Mouse (Mus musculus) liver, embryonic 14.5 days (tissue): ENCODE results near the gene Ttc29. TPM values are rescaled to one million over a fixed set of nuclear protein-coding genes. Genes with fewer than 3 reads are reported as not detected.

Source experiments
- ATAC-seq: fragments of 200-750 bp; cut with Nextera tagmentation; 2 replicates; pipeline ENCODE4 v1.8.0; 2017; ENCODE audit warnings: moderate number of reproducible peaks, mild to moderate bottlenecking, moderate library complexity; ENCODE audit not compliant: insufficient read depth
- DNase-seq, 3 experiments: peaks; one replicate each; pipeline ENCODE4 v3.0.0-alpha.2; 2012 to 2013; ENCODE audit warnings: low read depth in 3 of 3, low spot score in 3 of 3
- H3K27ac ChIP-seq: fragments of 300-500 bp; sonication (generic); 2 replicates; pipeline ENCODE4 v1.5.1; 2014; ENCODE audit warnings: moderate library complexity, mild to moderate bottlenecking, control low read depth, inconsistent platforms
- H3K27me3 ChIP-seq: fragments of 300-500 bp; sonication (generic); 2 replicates; pipeline ENCODE4 v1.6.1; 2014; ENCODE audit warnings: mild to moderate bottlenecking, low read length, moderate library complexity; ENCODE audit not compliant: control insufficient read depth, insufficient read depth
- H3K36me3 ChIP-seq: fragments of 300-500 bp; sonication (generic); replicated peaks from 2 replicates; pipeline ENCODE4 v1.6.1; 2014; ENCODE audit warnings: low read depth; ENCODE audit not compliant: control insufficient read depth, insufficient read depth
- H3K4me1 ChIP-seq, 2 experiments: fragments of 200-500 bp in 1 of 2; fragments of 300-500 bp in 1 of 2; sonication (generic) in 1 of 2; replicated peaks; 2 replicates each; pipeline ENCODE4 v1.6.1; 2012 to 2014; ENCODE audit warnings: antibody characterized with exemption in 1 of 2, inconsistent platforms in 1 of 2, low read length in 1 of 2; ENCODE audit not compliant: control insufficient read depth in 2 of 2, insufficient read depth in 2 of 2
- H3K4me2 ChIP-seq: fragments of 300-500 bp; sonication (generic); 2 replicates; pipeline ENCODE4 v1.6.1; 2014; ENCODE audit warnings: low read depth, mild to moderate bottlenecking, control low read depth, moderate library complexity
- H3K4me3 ChIP-seq, 2 experiments: fragments of 200-500 bp in 1 of 2; fragments of 300-500 bp in 1 of 2; sonication (generic) in 1 of 2; 2 replicates each; pipeline ENCODE4 v1.5.1; 2012 to 2014; ENCODE audit warnings: low read depth in 2 of 2, low read length in 2 of 2, mild to moderate bottlenecking in 2 of 2, control low read depth in 1 of 2, inconsistent platforms in 1 of 2, moderate library complexity in 1 of 2; ENCODE audit not compliant: insufficient read depth in 1 of 2
- H3K9ac ChIP-seq: fragments of 300-500 bp; sonication (generic); replicated peaks from 2 replicates; pipeline ENCODE4 v1.6.1; 2014; ENCODE audit warnings: mild to moderate bottlenecking, control low read depth, moderate library complexity
- H3K9me3 ChIP-seq: fragments of 300-500 bp; sonication (generic); 2 replicates; pipeline ENCODE4 v1.6.1; 2016; ENCODE audit warnings: low read length, mixed read lengths; ENCODE audit not compliant: control insufficient read depth
- CTCF ChIP-seq: IDR thresholded peaks from 2 replicates; pipeline ENCODE4 v1.5.1; 2016; ENCODE audit warnings: antibody characterized with exemption, low read depth, control low read depth
- EP300 ChIP-seq: IDR thresholded peaks from 2 replicates; pipeline ENCODE4 v1.6.1; 2016; ENCODE audit warnings: antibody characterized with exemption, low read depth
- WGBS: fragments of 180-500 bp; shearing (Covaris S2); extraction: QIAGEN DNeasy Blood & Tissue Kit; methylation state at CpG from one replicate; pipeline ENCODE4 v1.1.7; 2014; ENCODE audit not compliant: insufficient replicate concordance; 5-methylcytosine and 5-hydroxymethylcytosine counted together
- polyA plus RNA-seq, 2 experiments: library from polyadenylated mRNA; depleted of rRNA in 1 of 2; stranded (reverse) in 1 of 2; unstranded in 1 of 2; fragments of >200 nt; fragmentation: Nextera tagmentation in 1 of 2; extraction: Ambion mirVana in 1 of 2; gene quantifications; 2 replicates each; pipeline versions ENCODE4 v1.2.1 to v1.2.3; 2012 to 2014

The Ttc29 gene
- polyA plus RNA-seq, 2 experiments = not detected

- 51% methylated on average over 10 of the region's 10 CpGs for WGBS
Measured at GRCm38 (mm10) chr8:78289374-78289971, 76.4 kb downstream of the Ttc29 start.

GRCm38 (mm10) chr8:78290274-78290673, 77.2 kb downstream of the Ttc29 start:
- no peak overlapping the region for H3K4me2 ChIP-seq
- H3K9me3 ChIP-seq = no peaks in the 10 kb centered on the region
- ATAC-seq (no peak), DNase-seq (no peak)
- no peak overlapping the region for H3K9ac ChIP-seq
- H3K4me1 ChIP-seq = no peaks in the 10 kb centered on the region
- WGBS = 54% methylated on average over 7 of the region's 7 CpGs
- H3K36me3 ChIP-seq = no peaks in the 10 kb centered on the region
- no peak overlapping the region for H3K27ac ChIP-seq
- TF ChIP-seq CTCF (no peak), EP300 (no peak)
- H3K27me3 ChIP-seq = no peaks in the 10 kb centered on the region
- H3K4me3 ChIP-seq = no peak overlapping the region

More at GRCm38 (mm10) chr8:78289374-78289971, 76.4 kb downstream of the Ttc29 start:
- H3K27me3 ChIP-seq = no peaks in the 10 kb centered on the region
- no peaks in the 10 kb centered on the region for H3K36me3 ChIP-seq
- DNase-seq (no peak), ATAC-seq (no peak)
- no peak overlapping the region for H3K27ac ChIP-seq
- no peak overlapping the region for H3K9ac ChIP-seq
- no peak overlapping the region for H3K4me2 ChIP-seq
- H3K4me3 ChIP-seq = no peak overlapping the region
- no peaks in the 10 kb centered on the region for H3K4me1 ChIP-seq
- no peaks in the 10 kb centered on the region for H3K9me3 ChIP-seq
- TF ChIP-seq CTCF = no peak
- no peak for TF ChIP-seq EP300

DNA sequence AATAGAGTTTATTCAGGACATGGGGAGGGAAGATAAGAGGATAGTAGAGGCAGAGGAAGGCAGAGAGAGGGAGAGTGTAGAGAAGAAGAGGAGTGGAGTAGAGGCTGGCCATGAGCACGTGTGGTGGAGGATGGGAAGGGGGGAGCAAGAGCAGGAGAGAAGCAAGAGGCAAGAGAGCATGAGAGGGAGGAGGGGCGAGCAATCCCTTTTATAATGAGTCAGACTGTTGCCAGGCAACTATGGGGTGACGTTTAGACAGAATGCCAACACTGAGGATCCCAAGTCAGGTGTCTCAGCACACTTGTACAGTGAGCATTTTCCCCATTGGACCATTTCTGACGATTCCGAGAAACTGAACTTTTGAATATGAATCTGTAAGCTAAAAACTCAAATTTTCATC, 82.4 kb downstream of the Ttc29 start:
- whole genome bisulfite sequencing = 56% methylated on average over 5 of the region's 5 CpGs

GRCm38 (mm10) chr8:78303579-78303978, 90.5 kb downstream of the Ttc29 start:
- Histone ChIP-seq H3K36me3 (no peaks in the 10 kb centered on the region), H3K4me2 (no peak overlapping the region), H3K4me1 (no peaks in the 10 kb centered on the region), H3K27me3 (no peaks in the 10 kb centered on the region), H3K4me3 (no peak overlapping the region), H3K27ac (no peak overlapping the region), H3K9me3 (no peaks in the 10 kb centered on the region), H3K9ac (no peak overlapping the region)
- ATAC-seq (no peak), DNase-seq (no peak)
- 49% methylated on average over 7 of the region's 7 CpGs for whole genome bisulfite sequencing
- TF ChIP-seq CTCF (no peak), EP300 (no peak)

More for the DNA sequence above, 82.4 kb downstream of the Ttc29 start:
- Histone ChIP-seq H3K4me1 (no peaks in the 10 kb centered on the region), H3K9ac (no peak overlapping the region), H3K36me3 (no peaks in the 10 kb centered on the region), H3K4me2 (no peak overlapping the region), H3K27me3 (no peaks in the 10 kb centered on the region), H3K4me3 (no peak overlapping the region), H3K9me3 (no peaks in the 10 kb centered on the region), H3K27ac (no peak overlapping the region)
- ATAC-seq (no peak), DNase-seq (no peak)
- TF ChIP-seq EP300 (no peak), CTCF (no peak)

DNA sequence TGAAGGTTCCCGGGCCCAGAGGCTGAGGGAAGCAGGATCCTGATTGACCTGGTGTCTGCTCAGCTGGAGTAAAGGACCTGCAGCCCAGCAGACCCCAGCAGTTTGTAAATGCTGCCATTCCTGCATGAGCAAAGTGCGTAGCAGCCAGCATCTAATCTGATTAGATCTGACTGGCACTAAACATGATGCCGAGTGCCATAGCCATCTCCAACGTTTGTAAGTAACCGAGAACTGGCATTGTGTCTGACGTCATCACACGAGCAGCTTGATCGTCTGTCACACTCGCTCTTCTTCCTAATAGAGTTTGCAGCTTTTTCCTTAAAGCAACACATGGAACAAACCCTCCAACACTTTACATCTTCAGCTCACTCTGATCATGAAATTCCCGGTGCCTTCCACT, 93.5 kb downstream of the Ttc29 start:
- H3K9ac ChIP-seq = no peak overlapping the region
- DNase-seq = no peak
- no peak overlapping the region for H3K4me3 ChIP-seq
- TF ChIP-seq CTCF (no peak), EP300 (no peak)
- H3K36me3 ChIP-seq = no peaks in the 10 kb centered on the region
- H3K27me3 ChIP-seq = no peaks in the 10 kb centered on the region
- no peaks in the 10 kb centered on the region for H3K9me3 ChIP-seq
- no peaks in the 10 kb centered on the region for H3K4me1 ChIP-seq
- no peak overlapping the region for H3K4me2 ChIP-seq
- no peak for ATAC-seq
- H3K27ac ChIP-seq = no peak overlapping the region
- 56% methylated on average over 10 of the region's 10 CpGs for WGBS
